Mouse (Mus musculus) cortical plate, adult 2 months (tissue): ENCODE measurements around the gene Gramd1b. TPM values are rescaled to one million over a fixed set of nuclear protein-coding genes. Genes with fewer than 3 reads are reported as not detected.

Experiments used
- H3K27ac ChIP-seq: fragments of 200-500 bp; 2 replicates; pipeline ENCODE4 v1.5.1; 2012; ENCODE audit warnings: low read length, control low read depth, inconsistent platforms; ENCODE audit not compliant: insufficient read depth
- H3K4me1 ChIP-seq: fragments of 200-500 bp; 2 replicates; pipeline ENCODE4 v1.6.1; 2011; ENCODE audit warnings: low read length; ENCODE audit not compliant: control insufficient read depth, insufficient read depth
- H3K4me3 ChIP-seq: fragments of 200-500 bp; 2 replicates; pipeline ENCODE4 v1.5.1; 2011; ENCODE audit warnings: mild to moderate bottlenecking, low read length, control low read depth; ENCODE audit not compliant: insufficient read depth
- CTCF ChIP-seq: fragments of 200-500 bp; IDR thresholded peaks from 2 replicates; pipeline ENCODE4 v1.5.1; 2011; ENCODE audit warnings: mild to moderate bottlenecking, control low read depth, low read length; ENCODE audit not compliant: insufficient read depth; ENCODE audit errors: extremely low read depth
- POLR2A ChIP-seq: fragments of 200-500 bp; IDR thresholded peaks from 2 replicates; pipeline ENCODE4 v1.6.1; 2011; ENCODE audit warnings: mild to moderate bottlenecking, low read length, control low read depth; ENCODE audit not compliant: insufficient read depth; ENCODE audit errors: extremely low read depth
- polyA plus RNA-seq: library from polyadenylated mRNA; depleted of rRNA; stranded (reverse); fragments of >200 nt; gene quantifications from 2 replicates; pipeline ENCODE4 v1.2.3, GENCODE M21; 2012; rRNA removed

Gramd1b gene
- 133 and 135 TPM in 2 replicates for polyA plus RNA-seq

GRCm38 (mm10) chr9:40531027-40531621 lies at the start of gene Gramd1b:
TSS of gene Gramd1b (minus strand) at chr9:40531383.
- Histone ChIP-seq H3K4me1 (no peaks in the 10 kb centered on the region), H3K27ac (no peak within 1 kb of the TSS), H3K4me3 (peak within 1 kb of the TSS; percentile 66)
- TF ChIP-seq CTCF (no peak), POLR2A (no peak)

GRCm38 (mm10) chr9:40578726-40579625 lies 47.8 kb upstream of the Gramd1b start:
- no peaks in the 10 kb centered on the region for H3K4me1 ChIP-seq
- TF ChIP-seq CTCF = no peak
- TF ChIP-seq POLR2A = no peak
- no peak overlapping the region for H3K4me3 ChIP-seq
- no peak overlapping the region for H3K27ac ChIP-seq

DNA sequence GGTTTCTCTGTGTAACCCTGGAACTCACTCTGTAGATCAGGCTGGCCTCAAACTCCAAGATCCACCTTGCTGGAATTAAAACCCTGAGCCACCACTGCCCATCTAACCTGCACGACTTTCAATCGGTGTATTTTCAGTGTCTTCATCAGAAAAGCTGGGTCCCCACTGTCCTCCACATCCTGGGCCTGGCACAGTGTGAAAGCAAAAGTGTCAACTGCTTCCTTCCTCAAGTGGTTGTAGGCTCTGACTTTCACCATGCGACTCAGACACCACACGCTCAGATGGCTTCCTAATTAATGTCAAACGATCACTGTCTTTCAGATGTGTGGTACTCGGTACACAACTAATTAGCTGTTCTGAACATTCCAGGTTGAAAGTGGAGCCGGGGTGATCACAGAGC lies 45.9 kb upstream of the Gramd1b start:
- Histone ChIP-seq H3K4me1 (no peaks in the 10 kb centered on the region), H3K4me3 (no peak overlapping the region)

DNA sequence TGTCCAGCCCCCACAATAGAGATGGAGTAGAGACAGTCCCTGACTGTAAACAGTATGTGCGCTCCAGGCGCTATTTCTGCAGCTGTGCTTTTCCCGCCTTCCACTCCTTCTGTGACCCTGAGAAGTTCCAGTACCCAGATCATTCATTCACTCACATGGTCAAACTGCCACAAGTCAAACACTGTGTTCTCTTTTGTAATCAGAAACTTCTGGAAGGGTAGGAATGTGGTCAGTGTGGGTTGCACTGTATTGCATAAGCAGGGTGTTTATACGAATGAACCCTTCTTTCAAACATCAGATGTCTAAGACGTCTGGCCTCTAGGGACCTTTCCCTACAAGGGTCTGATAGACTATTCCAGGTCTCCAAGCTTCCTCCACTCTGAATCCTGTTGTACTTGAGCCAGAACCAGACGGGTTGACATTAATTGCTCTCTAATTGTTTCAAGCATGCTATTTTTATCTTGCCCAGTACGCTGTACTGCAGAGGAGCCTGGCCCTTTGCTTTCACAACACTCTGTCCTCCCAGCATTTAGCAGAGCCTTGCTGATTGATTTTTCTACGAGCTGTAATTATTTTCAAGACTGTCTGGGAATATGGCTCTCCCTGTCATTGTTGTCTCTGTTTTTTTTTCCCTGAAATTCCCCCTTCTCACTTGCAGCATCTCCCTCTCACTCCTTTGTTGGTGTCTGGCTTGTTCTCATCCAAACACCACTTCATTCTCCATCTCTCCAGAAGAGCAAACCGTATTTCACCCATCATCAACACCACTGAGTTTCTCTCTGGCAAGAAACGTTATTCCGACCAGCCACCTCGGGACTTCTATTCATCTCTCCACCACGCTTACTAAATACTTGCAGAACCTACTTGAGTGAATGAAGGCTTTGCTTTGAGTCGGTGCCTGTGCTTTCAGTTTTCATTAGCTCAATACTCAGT lies 44.1 kb upstream of the Gramd1b start:
- no peak overlapping the region for H3K4me3 ChIP-seq
- no peak for TF ChIP-seq POLR2A
- TF ChIP-seq CTCF = no peak
- H3K4me1 ChIP-seq = no peaks in the 10 kb centered on the region
- H3K27ac ChIP-seq = no peak overlapping the region

More for the DNA sequence above, 45.9 kb upstream of the Gramd1b start:
- H3K27ac ChIP-seq = no peak overlapping the region
- no peak for TF ChIP-seq CTCF
- no peak for TF ChIP-seq POLR2A

GRCm38 (mm10) chr9:40571280-40571679 lies 40.1 kb upstream of the Gramd1b start:
- no peak for TF ChIP-seq CTCF
- no peak for TF ChIP-seq POLR2A
- H3K27ac ChIP-seq = no peak overlapping the region

DNA sequence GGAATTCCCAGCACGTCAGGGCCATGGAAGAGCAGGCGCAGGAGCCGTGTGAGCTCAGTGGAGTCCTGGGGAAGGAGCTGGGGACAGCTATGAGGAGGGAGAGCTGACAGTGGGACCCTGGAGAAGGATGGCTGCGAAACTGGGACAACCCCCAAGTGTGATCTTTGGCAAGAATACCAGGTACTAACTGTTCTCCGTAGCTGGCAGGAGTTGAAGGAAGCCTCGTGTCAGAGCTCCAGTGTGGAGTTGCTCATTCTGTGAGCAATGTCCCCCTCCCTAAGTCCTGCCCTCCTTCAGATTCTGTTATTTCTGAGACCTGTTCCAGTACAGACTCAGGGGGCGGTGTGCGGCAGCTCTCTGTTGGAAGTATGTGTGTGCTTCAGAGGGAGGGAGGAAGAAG lies 36.9 kb upstream of the Gramd1b start:
- H3K4me3 ChIP-seq = no peak overlapping the region
- TF ChIP-seq CTCF = 0 out of 2 replicates have a peak, but pooled peaks have one; percentile 1
- TF ChIP-seq POLR2A = no peak
- H3K27ac ChIP-seq = no peak overlapping the region

More at GRCm38 (mm10) chr9:40571280-40571679, 40.1 kb upstream of the Gramd1b start:
- no peak overlapping the region for H3K4me3 ChIP-seq
- H3K4me1 ChIP-seq = peaks cover 2% of the 10 kb centered on the region; the same call in 1 of the 2 replicates

DNA sequence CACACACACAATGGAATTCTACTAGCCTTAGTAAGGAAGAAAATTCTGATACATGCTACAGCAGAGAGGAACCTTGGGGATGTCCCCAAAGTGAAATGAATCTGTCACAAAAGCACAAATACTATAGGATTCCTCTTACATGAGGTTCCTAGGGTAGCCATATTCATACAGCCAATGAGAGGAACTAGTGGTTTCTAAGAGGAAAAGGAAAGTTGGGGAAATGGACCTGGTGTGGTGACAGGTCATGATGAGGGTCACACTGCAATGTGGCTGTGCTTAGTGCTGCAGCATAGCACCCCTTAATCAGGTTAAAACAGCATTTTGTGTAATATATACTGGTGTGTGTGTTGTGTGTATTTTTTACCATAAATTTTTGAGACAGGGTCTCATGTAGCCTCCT lies 32.6 kb upstream of the Gramd1b start:
- Histone ChIP-seq H3K4me1 (peaks cover 2% of the 10 kb centered on the region; the same call in 1 of the 2 replicates), H3K4me3 (no peak overlapping the region), H3K27ac (no peak overlapping the region)
- TF ChIP-seq CTCF = no peak

More for the DNA sequence above, 36.9 kb upstream of the Gramd1b start:
- peaks cover 2% of the 10 kb centered on the region; the same call in 1 of the 2 replicates for H3K4me1 ChIP-seq

GRCm38 (mm10) chr9:40559646-40560045 lies 28.5 kb upstream of the Gramd1b start:
- TF ChIP-seq CTCF (no peak), POLR2A (no peak)
- Histone ChIP-seq H3K4me3 (no peak overlapping the region), H3K27ac (no peak overlapping the region), H3K4me1 (no peaks in the 10 kb centered on the region)

GRCm38 (mm10) chr9:40557796-40558195 lies 26.6 kb upstream of the Gramd1b start:
- Histone ChIP-seq H3K27ac (no peak overlapping the region), H3K4me1 (no peaks in the 10 kb centered on the region; the same call in 1 of the 2 replicates), H3K4me3 (no peak overlapping the region)
- TF ChIP-seq POLR2A (no peak), CTCF (no peak)
